Mouse (Mus musculus): ENCODE results near the gene B4galt3. TPM values are rescaled to one million over a fixed set of nuclear protein-coding genes. Genes with fewer than 3 reads are reported as not detected.
A peak's percentile ranks its signal among the peaks of the same experiment; 100 is the strongest.
"Not testable (repeated sequence)": the region's sequence is repeated elsewhere in the genome, so short reads cannot be mapped to it uniquely, and the experiment has no call there.

Gene B4galt3
- polyA plus RNA-seq, 1 experiment: 74.6 TPM

DNA sequence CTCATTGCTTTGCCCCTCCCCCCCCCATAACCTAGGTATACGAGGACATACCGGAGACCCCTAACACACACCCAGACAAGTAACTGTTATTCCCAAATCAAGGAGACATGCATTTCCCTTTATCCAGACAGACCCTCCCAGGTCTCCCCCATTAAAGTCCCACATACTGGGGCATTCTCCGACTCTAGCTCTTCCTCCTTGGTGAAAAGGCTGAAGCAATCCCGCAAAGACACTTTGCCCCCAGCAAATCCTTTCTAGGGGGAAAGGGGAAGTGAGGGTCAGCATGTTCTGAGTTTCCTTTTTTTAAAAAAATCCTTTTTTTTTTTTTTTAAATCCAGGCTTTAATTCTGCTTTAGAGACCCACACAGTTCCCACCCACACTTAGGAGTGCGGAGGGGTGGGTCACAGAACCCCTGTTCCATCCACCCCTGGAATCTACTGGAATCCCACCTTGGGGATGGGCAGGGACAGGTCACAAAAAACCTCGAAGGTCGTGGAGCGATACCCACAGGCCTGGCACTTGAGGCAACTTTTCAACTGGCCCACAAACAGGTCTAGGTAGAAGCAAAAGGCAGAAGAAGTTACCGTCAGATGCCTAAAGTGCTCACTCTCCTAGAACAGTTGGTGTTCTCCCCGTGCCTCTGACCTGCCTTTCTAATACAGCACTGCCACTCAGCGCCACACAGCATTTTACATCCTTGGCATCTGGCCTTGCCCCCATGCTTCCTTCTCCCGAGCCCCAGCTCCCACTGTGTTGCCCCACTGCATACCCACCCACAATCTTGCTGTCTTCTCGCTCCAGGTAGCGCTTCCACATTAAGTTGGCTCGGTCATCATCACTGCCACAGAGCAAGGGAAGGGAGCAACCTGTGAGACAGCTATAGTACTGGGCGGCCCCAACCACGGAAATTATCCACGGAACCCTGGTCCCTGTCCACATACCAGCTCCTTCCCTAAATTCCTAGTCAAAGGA is 13.3 kb downstream of the B4galt3 start:
- DNase-seq (ENCODE audit: low spot score): no peak

DNA sequence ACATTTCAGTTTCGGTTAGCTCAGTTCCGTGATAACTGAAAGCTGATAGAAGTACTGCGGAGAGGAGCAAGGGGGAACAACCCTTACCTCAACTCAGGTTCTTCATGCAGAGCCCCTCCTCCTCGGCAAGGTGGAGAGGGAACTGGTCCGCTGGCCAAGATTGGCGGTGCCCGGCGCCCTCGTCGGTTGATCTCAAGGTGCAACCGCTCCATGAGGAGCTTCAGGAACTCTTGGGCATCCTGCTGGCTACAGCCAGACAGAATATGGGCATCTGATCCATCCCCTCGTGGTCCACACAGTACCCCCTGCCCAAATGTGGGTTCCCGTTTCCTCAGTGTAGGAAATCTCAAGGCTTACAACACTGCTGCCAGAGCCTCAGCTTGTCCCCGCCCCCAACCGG is 14.4 kb downstream of the B4galt3 start:
- DNase-seq (ENCODE audit: low spot score): no peak

DNA sequence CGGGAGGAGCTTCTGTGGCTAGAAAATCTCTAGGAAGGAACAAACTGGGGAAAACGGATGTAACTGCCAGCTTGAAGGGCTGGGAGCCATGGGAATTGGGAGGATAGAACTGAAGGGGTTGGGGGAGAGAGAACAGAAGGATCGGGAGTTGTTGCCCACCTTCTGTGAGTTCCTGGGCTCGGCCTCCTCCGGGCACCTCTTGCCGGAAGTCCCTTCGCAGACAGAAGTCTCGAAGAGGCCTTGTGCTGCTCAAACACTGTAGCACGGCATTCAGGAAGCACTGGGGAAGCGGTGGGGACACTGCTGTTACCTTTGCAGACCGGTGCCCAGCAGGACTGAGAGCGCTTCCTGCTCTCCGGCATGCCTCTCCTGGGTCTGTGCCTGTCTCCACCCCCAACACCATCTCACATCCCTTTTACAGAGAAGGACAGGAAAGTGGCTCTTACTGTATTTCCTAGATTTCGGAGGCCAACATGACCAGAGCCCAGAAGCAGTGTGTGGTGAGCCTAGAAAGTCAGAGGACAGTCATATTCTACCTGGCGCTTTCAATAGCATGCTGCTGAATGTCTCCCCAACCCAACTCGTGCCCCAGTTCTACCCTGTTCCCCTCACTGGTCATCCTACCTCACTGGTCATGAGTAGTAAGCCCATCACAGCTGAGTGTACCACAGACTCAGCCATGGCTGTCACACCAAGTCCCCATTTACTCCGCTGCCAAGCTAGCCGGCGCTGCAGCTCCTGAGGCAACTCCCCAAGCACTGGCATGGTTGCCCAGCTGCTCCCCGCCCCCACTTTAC is 15.2 kb downstream of the B4galt3 start:
- no peak for DNase-seq (ENCODE audit: low spot score)

DNA sequence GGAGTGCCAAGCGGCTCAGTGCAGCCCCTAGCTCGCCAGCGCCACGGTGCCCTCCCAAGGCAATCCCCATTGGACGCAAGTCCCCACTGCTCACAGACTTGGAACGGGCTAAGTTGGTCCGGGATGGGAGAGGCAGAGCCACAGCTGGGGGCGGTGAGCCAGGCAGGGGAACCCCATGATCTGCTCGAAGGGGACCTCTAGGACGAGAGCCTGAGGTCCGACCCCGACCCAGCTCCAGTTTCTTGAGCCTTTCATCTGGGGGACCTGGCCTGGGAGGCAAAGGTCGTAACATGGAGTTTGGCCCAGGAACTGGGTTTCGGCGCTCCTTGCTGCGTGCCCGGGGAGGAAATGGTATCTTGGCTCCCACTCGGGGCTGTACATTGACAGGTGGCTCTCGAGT is 16.4 kb downstream of the B4galt3 start:
- no peak for DNase-seq (ENCODE audit: low spot score)

DNA sequence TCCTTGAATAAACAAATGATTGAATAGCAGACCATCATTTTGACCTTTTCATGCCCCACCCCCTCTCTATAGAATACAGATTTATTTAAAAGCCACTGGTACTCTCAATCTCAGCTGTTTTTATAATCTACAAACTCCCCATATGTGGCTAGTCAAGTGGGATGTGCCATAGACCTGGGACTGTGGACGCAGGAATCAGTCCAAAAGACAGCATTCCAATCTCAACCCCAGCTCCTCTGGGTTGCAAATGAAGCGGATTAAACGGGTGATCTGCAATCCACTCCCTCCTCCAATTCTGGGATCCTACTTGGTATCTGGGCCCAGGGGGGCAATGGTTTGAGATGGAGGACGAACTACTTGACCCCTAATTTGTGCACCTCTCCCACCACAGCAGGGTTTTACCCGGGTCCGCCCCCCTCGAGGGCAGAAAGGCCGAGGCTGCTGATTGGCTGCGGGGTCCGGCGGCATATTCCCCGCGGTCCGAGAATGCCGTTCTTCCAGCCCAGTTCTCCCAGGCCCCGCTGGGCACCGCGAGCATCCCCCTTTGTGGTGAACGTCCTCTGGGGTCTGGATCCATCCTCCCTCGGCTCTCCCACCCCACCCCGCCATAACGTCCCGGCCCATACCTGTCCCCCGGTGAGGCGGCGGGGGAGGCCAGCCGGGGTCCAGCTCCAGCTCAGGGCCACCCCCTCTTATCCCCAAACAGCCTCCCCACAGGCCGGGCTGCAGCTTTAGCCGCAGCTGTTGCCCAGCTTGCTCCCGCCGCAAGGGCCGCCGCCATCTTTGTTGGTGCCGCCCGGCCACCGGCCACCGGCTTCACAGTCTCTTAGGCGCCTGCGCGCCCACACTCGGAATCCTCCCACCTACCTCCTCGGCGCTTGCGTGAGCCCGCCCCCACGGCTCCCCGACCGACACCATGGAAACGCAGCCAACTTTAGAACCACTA is 17.3 kb downstream of the B4galt3 start, which contains the start of gene Usp21:
Gene Usp21 (minus strand): TSS at position 856 of the 946 bp plus-strand sequence.
- DNase-seq (ENCODE audit: low spot score): peak; percentile 87

DNA sequence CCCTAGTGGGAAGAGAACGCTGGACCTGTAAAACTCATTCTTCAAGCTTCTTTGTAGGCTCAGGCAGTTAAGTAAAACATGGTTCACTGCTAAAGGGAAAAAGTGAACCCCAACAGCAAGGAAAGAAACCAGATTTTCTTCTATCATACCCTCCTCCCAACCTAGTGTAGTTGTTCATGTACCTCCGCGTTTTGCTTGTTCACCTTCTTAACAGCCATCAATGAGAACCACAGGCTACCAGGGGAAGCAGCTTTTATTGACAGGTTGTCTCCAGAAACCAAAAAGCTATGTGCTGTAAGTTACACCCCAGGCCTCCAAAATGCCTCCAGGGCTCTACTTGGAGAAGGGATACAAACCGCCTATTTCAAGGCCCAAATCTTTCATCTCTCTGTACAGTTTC is 18.2 kb downstream of the B4galt3 start:
- no peak for DNase-seq (ENCODE audit: low spot score)

DNA sequence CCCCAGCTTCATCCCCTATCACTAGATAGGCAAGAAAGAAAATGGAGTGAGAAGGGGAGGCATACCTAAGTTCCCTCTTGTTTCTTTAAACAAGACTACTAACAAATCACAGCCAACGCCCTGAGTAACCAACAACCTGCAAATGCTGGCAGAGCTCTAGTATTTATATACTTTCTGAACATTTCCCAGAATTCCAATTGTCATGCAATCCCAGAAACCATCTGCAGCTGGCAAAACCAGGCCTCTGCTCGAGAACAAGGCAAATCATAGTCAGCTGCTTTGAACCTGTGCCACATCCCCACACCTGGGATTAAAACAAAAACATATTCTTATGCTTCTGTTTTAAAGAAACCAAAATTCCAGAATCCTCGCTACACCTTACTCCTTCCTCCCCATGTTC is 23.2 kb downstream of the B4galt3 start:
- no peak for DNase-seq (ENCODE audit: low spot score)

DNA sequence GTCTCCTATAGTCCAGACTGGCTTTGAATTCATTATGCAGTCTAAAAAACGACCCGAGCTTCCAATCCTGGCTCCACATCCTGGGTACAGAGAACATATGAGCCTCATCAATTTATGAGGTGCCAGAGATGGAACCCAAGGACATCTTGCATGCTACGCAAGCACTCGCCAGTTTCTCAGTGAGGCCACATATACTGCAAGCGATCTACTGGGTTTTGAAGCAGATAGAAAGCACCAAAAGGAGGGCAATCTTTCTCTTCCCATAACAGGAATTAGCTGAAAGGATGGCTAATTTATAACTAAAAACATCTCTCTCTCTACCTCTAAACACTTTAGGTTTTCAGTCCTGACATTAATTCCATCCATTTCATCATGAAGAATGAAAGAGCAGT is 23.8 kb downstream of the B4galt3 start:
- DNase-seq (ENCODE audit: low spot score): no peak

DNA sequence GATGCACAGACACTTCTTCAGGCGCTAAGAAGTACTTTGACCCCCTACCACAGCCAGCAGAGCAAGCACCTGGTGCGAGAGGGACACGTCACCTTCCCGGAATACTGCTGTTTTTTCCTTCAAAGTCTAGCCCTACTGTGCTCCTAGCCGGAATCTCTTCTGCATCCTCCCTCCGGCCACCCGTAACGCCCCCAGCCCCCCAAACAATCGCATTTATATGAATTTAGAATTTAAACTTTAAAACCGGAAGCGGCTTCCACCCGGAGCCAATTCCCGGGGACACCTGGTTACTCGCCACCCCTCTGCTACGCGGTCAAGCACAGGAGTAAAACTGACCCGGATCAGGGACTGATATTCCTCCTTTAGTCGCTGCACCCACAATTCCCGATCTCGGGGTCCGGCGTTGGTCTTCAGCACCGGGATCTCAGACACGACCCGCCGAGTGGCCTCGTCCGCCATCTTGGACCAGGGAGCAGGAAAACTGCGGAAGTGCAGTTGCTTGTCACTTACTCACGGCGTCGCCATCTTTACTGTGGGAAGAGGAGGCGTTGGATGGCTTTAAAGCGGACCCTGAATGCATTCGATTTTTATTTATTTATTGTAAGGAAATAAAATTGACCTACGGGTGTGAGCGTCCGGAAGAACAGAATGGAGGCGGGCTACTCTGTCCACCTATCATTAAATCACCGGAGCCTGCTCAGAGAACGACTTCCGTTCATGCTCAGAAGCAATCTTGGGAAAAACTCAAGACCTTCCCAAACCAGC is 24.4 kb downstream of the B4galt3 start, which contains the start of gene Ufc1:
Gene Ufc1 (minus strand): TSS at position 727 of the 765 bp plus-strand sequence.
- DNase-seq (ENCODE audit: low spot score): peak; percentile 78

DNA sequence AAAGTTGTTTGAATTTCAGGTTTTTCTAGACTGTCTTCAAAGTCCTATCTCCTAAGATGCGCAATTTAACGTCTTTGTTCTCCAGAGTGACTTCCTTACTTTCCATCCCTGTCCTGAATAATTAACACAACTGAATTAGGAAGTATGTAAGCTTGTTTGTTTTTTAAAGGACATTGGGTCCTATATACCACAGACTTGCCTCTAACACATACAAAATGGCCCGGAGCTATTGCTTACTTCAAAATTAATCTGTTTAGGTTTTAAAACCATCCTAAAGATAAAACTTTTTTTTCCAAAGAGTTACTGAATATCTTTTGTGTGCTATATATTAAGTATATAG is 24.9 kb downstream of the B4galt3 start:
- DNase-seq (ENCODE audit: low spot score): no peak

DNA sequence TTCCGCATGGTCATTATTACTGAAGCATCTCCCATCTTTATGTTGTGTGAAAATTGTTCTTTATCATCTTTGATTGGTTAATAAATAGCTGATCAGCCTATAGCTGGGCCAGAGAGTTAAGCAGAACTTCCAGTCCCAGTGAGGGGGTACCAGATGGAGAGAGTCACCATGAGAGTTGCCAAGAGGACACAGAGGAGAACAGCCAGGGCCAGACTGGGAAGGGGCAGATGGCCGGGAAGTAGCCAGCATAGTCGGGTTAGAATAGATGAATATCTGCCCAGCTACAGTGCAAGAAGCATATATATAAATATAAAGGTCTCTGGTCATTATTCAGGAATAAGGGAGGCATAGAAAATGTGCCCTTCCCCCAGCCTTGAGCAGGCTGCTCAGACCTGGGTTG is 28.1 kb downstream of the B4galt3 start:
- no peak for DNase-seq (ENCODE audit: low spot score)

DNA sequence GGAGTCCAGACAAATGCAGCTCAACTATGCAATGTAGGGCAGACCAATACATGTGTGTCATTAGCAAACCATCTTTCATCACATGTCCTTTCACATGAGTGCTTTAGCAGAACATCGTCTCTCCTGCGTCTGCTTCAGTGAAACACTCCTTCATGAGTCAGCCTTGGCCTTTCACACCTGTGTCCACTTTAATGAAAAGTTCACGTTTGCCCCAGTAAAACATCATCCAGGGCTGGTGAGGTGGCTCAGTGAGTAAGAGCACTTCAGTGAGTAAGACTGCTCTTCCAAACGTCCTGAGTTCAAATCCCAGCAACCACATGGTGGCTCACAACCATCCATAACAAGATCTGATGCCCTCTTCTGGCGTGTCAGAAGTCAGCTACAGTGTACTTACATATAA is 36.0 kb downstream of the B4galt3 start:
- DNase-seq (ENCODE audit: low spot score): not testable (repeated sequence)

DNA sequence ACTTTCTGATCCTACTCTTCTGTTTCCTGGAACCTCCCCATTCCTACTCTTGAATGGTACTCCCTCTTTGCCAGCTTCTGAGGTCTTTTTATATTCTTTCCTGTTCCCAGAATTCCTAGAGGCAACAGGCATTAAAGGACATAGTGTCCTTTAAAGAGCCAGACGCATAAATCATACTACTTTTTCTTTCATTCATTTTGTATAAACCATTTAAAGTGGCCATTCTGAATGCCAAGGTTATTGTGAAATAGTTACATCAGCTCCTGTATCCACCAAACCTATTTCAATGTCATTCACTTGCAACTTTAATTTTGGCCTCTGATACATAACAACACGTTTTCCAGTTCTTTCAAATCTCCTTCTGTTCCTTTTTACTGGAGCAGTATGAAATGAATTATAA is 39.2 kb downstream of the B4galt3 start:
- DNase-seq (ENCODE audit: low spot score): no peak

DNA sequence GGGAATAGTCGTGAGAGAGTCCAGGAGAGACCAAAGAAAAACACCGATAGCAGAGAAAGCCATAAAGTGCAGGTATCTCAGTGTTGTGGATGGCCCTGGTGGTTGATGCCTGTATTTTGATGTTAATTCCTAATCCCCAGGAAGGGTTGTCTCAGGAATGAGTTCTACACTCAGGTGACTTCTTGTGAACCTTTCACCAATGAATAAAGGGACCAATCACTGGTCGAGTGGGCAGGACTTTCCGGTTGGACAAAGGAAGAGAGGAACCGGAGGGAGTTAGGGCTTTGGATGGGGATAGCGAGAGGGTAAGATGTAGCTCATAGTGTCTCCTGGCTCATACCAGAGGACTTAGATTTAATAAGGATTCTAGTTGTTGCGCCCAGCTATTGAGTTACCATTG is 49.6 kb downstream of the B4galt3 start:
- no peak for DNase-seq (ENCODE audit: low spot score)

DNA sequence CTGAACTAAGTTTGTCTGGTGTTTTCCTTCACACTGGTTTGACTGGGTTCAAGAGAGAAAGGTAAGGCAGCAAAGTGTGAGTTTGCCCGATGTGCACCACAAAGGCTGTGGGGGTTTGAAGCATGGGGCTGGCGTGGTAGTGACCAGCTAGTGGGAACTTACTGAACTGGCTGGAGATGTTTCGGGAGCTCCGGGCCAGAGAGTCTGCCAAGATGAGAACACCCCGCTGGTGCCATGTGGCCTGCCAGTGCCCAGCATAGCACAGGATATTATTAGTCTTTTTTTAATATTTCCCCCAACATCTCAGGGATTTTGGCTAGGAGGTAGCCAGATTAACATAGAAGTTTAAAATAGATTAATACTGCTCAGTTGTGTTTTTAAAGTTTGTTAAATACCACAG is 50.0 kb downstream of the B4galt3 start:
- DNase-seq (ENCODE audit: low spot score): no peak

DNA sequence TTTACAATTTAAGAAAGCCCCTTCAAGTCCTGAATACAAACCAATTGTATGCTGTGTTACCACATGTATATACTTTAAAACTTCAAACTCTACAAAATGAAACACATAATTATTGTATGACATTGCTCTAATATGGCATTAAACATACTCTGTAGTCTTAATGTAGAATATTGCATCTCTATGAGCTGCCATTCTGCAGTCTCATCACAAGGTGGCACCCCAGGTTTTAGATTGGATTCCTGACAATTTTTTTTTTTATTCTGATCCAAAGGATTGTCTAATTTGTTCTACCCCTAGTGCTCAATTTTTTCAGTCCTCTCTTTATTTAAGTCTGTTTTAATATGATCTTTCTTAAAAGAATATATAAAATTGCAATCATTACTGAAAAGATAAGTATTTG is 51.3 kb downstream of the B4galt3 start:
- DNase-seq (ENCODE audit: low spot score): no peak

DNA sequence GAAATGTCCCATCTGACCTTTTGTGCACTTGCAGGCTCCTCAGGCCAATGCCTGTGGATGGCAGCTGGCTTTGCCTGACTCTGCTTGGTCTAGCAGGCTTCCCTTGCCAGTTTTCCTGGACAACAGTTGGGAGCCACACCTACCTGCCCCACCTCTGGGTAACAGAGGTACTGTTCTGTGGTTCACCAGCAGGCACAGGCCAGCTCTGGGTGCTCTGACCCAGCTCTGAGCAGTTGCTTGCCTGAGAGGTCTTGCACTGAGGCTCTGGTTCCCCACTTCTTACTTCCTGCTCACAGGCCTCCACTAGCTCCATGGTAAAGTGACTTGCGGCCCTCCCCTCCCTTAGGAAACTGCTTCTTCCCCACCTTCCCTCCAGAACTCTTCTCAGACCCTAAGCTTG is 51.9 kb downstream of the B4galt3 start:
- no peak for DNase-seq (ENCODE audit: low spot score)

DNA sequence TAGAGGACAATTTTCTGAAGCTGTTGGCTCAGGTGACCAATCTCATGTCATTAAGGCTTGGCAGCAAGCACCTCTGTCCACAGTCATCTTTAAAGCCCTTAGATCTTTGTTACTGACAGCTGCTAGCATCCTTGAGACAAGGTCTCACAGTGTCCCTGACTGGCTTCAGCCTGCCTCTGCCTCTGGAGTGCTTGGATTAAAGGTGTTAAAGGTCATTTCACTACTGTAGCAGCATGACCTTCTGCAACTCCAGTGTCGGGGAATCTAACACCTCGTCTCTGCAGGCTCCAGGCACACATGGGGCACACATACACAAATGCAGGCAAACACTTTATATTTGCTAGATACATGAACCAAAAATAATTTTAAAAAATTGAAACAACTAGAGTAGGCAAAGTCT is 55.4 kb downstream of the B4galt3 start:
- no peak for DNase-seq (ENCODE audit: low spot score)

All from urinary bladder, adult 2 months (tissue).